Mouse (Mus musculus): ENCODE results near the gene Cfap100.

Gene Cfap100

DNA sequence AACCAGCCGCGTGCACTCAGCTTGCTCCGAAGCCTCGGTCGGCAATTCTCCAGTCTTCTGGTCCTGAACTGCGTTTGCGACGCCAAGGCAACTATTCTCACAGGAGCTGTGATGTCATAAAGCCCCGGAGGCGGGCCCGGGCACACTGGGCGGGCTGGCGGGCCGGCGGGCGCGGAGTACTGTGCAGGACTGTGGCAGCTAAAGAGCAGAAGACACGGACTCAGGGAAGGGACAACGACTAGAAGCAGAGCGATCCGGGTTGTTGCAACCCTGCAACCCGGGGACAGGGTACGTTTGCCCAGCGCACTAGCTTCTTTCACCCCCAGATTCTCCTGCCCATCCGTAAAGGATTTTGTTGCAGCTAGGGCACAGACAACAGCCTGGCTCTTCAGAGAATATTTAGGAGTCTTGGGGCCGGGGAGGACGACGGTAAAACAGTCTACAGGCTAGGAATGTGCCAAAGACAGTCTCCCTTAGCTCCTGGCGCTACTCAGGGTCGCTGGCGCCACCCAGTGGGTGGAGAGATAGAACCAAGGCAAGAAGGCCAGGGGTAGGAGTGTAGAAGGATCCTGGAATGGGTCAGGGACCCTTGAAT is at the start of gene Cfap100:
TSS of gene Cfap100 (minus strand) at position 418 of the 595 bp plus-strand sequence.
- peak; percentile 76 for DNase-seq

- DNase-seq: no peak
Measured at GRCm38 (mm10) chr6:90476941-90477518, 48.4 kb upstream of the Cfap100 start.

DNA sequence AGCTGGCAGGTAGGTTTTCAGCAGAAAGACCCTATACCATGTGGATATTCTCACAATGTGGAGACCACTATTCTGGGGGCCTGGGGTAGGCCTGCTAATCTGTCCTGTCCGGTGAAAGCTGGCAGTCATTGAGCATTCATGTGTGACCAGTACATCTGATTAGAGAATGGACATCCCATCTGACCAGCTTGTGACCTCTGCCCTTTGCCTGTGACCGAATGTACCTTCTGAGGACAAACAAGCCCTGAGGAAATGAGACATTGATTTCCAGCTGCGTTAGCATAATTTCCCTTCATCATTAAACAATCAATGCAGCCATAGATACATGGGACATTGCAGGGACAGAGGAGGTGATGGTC is 47.2 kb upstream of the Cfap100 start:
- DNase-seq: no peak

- no peak for DNase-seq
Measured at GRCm38 (mm10) chr6:90475176-90475853, 46.7 kb upstream of the Cfap100 start.

DNA sequence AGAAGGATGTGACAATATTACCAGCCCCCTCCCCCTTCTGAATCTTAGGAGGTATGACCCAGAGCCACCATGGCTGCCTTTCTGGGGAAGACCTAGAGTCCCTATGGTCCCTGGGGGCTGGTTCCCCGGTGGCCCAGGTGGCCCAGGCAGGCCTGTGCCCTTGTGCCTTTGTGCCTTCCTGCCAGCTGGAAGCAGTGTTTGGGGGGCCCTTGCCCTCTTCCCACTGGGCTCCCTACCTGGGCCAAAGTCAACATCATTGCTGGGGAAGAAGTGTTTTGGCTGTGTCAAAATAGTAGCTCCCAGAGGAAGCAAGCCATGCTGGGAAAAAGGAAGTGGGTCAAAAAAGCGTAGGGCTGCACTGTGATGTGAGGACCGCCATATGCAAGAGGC is 45.8 kb upstream of the Cfap100 start:
- DNase-seq: no peak

GRCm38 (mm10) chr6:90473630-90474360 is 45.2 kb upstream of the Cfap100 start:
- no peak for DNase-seq

- DNase-seq: no peak
Measured at GRCm38 (mm10) chr6:90472697-90473096, 44.1 kb upstream of the Cfap100 start.

DNA sequence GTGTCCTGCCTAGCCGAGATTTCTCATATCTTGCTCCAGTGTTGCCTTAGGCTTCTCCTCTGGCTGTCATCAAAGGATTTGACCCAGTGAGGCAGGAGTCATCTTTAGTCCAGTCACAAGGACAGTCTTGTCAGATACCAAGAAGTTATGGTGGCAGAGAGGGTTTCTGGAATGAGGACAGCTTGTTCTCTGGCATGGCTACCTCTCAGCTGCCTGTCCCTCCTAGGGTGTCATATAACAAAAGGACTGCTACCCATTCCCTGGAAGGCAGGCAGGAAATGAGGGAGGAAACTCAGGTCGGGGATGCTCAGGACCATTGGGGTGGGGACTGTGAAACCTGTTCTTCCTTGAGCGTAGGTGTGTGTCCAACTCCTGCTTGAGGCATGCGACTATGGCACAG is 43.5 kb upstream of the Cfap100 start:
- DNase-seq: no peak

- DNase-seq: peak; percentile 32
Measured at GRCm38 (mm10) chr6:90470947-90471541, 42.4 kb upstream of the Cfap100 start.

DNA sequence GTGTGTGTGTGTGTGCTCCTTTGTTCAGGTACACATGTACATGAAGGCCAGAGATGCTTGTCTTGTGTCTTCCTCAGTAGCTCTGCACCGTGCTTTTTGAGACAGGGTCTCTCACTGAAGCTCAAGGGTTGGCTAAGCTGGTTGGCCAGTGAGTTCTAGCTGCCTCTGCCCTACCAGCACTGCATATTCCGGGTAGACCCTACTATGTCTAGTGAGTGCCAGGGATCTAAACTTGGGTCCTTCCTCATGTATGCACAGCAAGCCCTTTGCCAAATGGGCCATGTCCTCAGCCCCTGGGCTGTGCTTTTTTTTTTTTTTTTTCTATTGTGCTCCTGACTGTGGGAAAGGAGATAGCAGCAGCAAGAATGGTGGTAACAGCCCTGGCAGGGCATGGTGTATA is 41.7 kb upstream of the Cfap100 start:
- no peak for DNase-seq

DNA sequence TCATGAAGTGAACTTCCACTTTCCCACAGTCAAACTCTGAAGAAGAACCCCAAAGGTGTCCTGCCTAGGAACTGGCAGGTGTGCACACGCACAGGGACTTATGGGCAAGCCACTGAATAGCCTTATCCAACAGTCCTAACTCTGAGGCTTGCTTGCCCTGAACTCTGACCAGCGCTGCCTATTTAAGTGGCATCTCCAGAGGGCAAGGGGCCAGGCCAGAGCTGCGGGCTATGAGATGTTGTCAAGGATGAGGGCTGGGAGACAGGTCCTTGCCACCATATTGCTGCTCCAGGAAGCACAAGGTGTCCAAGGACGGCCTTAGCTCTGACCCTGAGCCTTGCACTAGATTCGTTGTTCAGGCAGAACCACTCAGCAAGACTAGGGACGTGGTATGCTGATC is 40.4 kb upstream of the Cfap100 start:
- no peak for DNase-seq

DNA sequence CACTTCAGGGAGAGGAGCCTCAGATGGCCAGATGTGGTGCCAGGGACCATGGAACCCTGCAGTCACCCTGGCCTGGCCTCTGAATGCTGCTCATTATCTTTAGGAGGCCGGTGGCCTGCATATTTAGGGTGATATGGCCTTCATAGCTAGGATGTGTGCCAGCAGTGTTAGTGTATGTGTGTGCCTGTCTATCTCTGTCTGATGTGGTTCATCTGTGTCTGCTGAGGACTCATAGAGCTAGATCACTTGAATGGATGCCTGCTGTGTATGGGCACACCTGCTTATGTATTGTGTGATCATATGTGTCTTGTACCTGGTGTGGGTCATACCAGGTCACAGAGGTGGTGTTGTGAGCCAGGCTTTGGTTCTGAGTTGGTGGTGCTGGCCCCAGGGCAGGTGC is 39.6 kb upstream of the Cfap100 start:
- no peak for DNase-seq

GRCm38 (mm10) chr6:90466847-90467410 is 38.3 kb upstream of the Cfap100 start:
- no peak for DNase-seq

GRCm38 (mm10) chr6:90466079-90466478 is 37.5 kb upstream of the Cfap100 start:
- no peak for DNase-seq

DNA sequence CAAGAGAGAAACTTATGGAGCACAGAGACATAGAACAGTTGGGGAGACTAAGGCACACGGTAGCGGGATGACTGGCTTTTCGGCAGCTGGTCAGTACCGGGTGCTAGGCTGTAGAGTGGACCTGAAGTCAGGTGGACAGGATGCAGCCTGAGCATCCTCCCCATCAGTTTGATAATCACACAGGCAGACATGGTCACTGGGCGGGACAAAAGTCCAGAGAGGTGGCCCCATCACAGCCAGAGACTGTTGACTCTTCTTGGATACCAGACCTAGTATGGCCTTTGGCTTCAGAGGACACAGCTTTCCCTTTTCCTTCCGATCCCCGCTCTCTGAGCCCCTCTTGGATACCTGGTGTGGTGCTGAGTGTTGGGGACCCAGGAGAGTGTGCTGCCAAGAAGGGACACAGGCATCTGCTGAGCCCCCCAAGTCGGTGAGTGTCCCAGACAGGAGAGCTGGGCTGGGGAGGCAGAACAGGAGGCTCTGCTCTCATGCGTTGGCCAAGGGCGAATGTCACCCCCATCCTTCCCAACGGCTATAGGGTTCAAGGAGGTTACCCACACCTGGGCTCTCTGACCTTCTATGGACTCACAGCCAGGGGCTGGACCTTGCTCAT is 36.5 kb upstream of the Cfap100 start:
- no peak for DNase-seq

- DNase-seq: no peak
Measured at GRCm38 (mm10) chr6:90463890-90464421, 35.4 kb upstream of the Cfap100 start.

DNA sequence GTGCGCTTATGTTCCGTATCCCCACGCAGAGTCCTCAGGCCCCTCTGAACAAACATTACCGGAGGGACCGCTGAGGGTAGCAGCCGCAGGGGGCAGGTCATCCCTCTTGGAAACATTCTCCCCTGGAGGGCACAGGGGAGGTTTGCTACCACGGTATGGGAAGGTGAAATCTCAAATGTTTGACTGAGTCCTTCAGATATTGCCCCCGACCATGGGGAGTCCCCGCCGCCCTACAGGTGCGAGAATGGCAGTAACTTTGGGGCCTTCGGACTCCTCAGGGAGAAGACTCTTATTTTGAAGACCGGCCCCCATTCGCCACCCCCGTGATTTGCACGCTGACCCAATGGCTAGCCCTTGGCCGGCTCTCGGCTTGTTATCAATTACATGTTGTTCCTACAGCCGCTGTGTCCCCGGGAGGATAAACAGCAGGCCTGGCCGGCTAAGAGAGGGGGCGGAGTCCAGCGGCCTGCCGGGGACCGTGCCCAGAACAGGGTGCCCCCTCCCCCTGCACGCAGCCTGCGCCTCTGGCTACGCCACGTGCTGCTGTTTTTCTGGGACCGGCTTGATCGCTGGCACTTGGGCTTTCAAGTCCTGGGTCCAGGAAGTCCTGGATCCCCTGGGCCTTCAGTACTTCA is 34.7 kb upstream of the Cfap100 start:
- DNase-seq: peak; percentile 67

GRCm38 (mm10) chr6:90462841-90463227 is 34.2 kb upstream of the Cfap100 start:
- DNase-seq: peak; percentile 33

GRCm38 (mm10) chr6:90462181-90462706 is 33.6 kb upstream of the Cfap100 start, which contains the start of gene Klf15:
TSS of gene Klf15 (plus strand) at chr6:90462576.
- peak; percentile 72 for DNase-seq

GRCm38 (mm10) chr6:90461771-90462170 is 33.2 kb upstream of the Cfap100 start:
- DNase-seq: no peak

DNA sequence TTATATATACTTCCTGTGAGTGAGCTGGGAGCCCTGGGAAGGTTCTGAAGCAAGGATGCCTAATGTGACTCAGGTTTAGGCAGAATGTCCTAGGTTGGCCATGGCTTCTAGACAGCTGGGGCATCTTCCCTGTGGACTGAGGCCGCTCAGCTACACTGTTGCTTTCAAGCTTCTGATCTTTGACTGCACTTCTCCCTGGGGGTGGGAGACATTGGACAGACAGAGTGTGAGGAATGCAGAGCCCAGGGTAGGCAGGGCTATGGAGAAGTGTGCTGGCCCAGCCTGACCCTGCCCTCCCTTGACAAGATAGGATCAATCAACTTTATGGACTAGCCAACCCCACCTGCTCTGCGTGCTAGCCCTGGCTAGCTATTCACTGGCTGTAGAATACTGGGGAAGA is 32.6 kb upstream of the Cfap100 start:
- no peak for DNase-seq

DNA sequence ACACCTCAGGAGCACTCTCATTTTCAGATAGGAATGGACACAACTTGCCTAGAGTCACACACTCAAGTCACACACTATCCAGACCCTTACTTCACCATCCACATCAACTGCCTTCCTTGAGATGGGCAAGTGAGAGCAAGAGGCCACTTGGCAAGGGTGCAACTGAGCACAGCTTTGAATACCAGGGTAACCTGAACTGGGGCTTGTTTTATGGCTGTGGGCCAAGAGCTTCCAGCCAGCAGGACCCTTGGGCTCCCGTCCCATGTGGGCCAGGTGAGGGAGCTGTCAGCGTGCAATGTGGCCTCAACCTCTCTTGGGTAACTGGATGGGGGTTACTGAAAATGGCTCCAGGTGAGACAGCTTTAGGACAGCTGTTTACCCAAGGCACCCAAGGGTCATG is 28.8 kb upstream of the Cfap100 start:
- no peak for DNase-seq

All from right cerebral cortex, postnatal 4 days (tissue).